Mouse (Mus musculus) megakaryocyte, embryonic 14.5 days (primary cell): ENCODE measurements at regions not wholly inside any gene's neighbourhood (a gene's known extent, or its start where the extent isn't known, plus 50 kb on each side); places are given as distances from the start of the nearest gene placed in this dataset.

Experiments used
- FLI1 ChIP-seq: IDR thresholded peaks from 2 replicates; pipeline ENCODE4 v1.6.1; 2012; ENCODE audit warnings: low read length, inconsistent platforms, mixed read lengths
- GATA1 ChIP-seq: IDR thresholded peaks from 3 replicates; pipeline ENCODE4 v1.6.1; 2012; ENCODE audit warnings: mixed read lengths, low read length, inconsistent platforms, borderline replicate concordance

GRCm38 (mm10) chr7:138492261-138492660, 94.7 kb upstream of the Tcerg1l start:
- no peak for TF ChIP-seq GATA1
- TF ChIP-seq FLI1: no peak
